Mouse (Mus musculus) mouse embryonic stem cell (cell line): ENCODE data around the gene Vsnl1.

ENCODE experiments used
- in situ Hi-C, 2 experiments: fragments of 300-500 bp; cut with MboI; formaldehyde crosslinking; loops; 1 replicate in 1 of 2; 3 replicates in 1 of 2; pipeline ENCODE4 v1.14.3; 2019 to 2020; ENCODE audit warnings: low sequenced_read_pairs in 2 of 2, low pct_unique_long_range_greater_than_20kb in 1 of 2, mixed read lengths in 1 of 2; ENCODE audit not compliant: unreplicated experiment in 1 of 2

Gene Vsnl1

DNA sequence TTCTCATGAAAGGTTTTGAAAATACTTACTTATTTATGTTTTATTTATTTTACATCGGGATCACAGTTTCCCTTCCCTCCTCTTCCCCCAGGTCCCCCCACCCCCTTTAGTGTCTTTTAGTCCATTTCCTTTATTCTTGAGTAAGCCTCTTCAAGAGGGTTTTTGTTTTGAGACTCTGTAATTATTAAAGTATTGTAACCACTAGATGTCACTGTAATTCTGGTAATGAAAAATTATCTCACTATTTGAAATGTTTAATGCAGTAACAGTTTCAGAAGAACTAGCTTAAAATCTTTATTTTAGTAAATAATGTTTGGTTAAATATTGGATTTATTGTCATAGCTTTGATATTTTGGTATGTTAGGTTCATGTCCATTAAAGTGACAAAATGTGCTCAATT, 122.6 kb downstream of the Vsnl1 start:
- in situ Hi-C loops, result loop anchor here in 1 of 2 experiments (25.0 kb wide), 1 partner anchor 1923 kb away; the partner anchor contains the start of gene Ddx1

GRCm38 (mm10) chr12:11311106-11311505, 125.3 kb downstream of the Vsnl1 start:
- in situ Hi-C loops, result loop anchor here in 1 of 2 experiments (25.0 kb wide), 1 partner anchor 1926 kb away; the partner anchor contains the start of gene Ddx1

GRCm38 (mm10) chr12:11306753-11307645, 129.4 kb downstream of the Vsnl1 start:
- in situ Hi-C loops, result loop anchor here in 1 of 2 experiments (25.0 kb wide), 1 partner anchor 1930 kb away; the partner anchor contains the start of gene Ddx1

DNA sequence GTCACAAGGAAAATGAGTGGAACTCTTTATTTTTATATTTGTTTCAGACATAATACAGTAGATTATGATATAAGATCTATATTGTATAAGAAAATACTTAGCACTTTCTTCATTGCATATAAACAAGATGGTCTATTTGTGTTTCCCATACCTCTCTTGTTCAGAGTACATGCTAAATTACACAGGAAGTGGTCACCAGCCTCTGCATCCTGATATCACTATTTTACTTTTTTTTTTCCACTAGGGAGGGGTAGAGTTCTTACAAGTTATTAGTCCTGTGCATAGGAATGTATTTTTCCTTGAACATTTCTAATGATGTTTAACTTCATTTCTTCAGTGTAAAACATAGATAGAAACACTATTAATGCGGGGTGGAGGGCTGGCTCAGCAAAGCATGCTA, 135.6 kb downstream of the Vsnl1 start:
- in situ Hi-C loops, result loop anchor here in 1 of 2 experiments (25.0 kb wide), 1 partner anchor 1936 kb away; the partner anchor contains the start of gene Ddx1

DNA sequence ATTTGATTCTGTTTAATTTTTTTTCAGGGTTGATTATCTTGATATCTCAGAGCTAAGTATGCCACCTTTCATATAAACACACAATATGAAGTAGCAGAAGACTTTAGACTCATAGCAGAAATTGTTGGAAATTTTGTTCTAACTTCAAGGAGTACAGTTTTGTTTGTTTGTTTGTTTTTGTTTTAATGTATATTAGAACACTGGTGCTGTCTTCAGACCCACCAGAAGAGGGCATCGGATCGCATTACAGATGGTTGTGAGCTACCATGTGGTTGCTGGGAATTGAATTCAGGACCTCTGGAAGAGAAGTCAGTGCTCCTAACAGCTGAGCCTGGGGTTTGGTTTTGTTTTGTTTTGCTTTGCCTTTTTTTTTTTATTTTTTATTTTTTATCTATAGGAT, 150.0 kb downstream of the Vsnl1 start:
- in situ Hi-C loops, result no loop called here

DNA sequence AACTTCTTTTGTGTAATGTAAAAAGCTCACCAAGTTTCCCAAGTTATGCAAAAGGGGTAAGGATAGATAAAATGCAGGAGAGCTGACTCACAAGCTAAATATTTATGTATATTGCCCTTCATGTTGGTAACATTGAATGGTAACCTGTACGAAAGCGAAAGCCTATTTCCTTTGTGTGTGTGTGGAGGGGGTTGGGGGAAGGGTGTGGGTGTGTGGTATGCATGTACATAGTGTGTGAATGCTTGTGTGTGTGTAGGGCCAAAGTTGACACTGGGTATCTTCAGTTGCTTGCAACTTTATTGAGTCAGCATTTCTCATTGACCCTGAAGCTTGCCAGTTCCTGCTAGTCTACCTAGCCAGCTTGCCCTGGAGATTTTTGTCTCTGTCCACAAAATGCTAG, 154.8 kb downstream of the Vsnl1 start:
- in situ Hi-C loops, result no loop called here

DNA sequence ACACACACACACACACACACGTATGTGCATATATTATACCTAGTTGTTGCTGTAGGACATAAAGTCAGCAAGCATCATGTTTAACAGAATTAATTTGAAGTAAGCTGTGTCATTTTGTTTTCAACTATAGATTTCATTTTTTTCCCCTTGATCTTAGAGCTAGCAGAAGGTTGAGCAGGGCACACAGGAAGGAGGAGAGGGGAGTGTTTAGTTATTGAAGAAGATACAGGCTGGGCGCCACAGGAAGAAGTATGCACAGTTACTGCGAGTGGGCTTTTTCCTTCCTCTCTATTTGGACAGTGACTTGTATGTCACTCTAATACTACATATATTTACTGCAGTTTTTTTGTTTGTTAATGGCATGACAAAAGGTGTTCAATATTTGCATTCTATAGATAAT, 156.5 kb downstream of the Vsnl1 start:
- in situ Hi-C loops, result no loop called here

GRCm38 (mm10) chr12:11277207-11277606, 159.2 kb downstream of the Vsnl1 start:
- in situ Hi-C loops, result no loop called here

GRCm38 (mm10) chr12:11276632-11277031, 159.8 kb downstream of the Vsnl1 start:
- in situ Hi-C loops, result no loop called here
